Comparison of ENCODE assay signal across 15 mouse cellular contexts in genomic region chr1:179031581-179031980, GRCm38 (mm10).
"Had no signal": no experiment of that assay in that cellular context is flagged by ENCODE, and none has a peak within 500 bp of the region (broad histone marks: within the 10 kb centered on the region; RNA-seq: fewer than 3 reads in every experiment).

No protein-coding gene starts in this region.

- H3K27ac ChIP-seq: limb, embryonic 15.5 days; liver, embryonic 12.5 days; lung, embryonic 15.5 days; macrophage; midbrain, embryonic 12.5 days; neural tube, embryonic 13.5 days; stomach, embryonic 15.5 days had no signal

- ATAC-seq: liver, embryonic 12.5 days; midbrain, embryonic 16.5 days had no signal

- DNase-seq: kidney, postnatal 25 days; layer of hippocampus, adult 9-11 months; layer of hippocampus, postnatal 36 days; lung, postnatal 14 days; right cerebral cortex, postnatal 14 days; thymus, postnatal 36 days had no signal

- H3K4me3 ChIP-seq: limb, embryonic 15.5 days; liver, embryonic 12.5 days; lung, embryonic 15.5 days; megakaryocyte, embryonic 14.5 days; midbrain, embryonic 12.5 days; neural tube, embryonic 13.5 days; stomach, embryonic 15.5 days had no signal

- H3K4me2 ChIP-seq: limb, embryonic 15.5 days; liver, embryonic 12.5 days; lung, embryonic 15.5 days; midbrain, embryonic 12.5 days; neural tube, embryonic 13.5 days; stomach, embryonic 15.5 days had no signal

- H3K9ac ChIP-seq: limb, embryonic 15.5 days; liver, embryonic 12.5 days; lung, embryonic 15.5 days; midbrain, embryonic 12.5 days; neural tube, embryonic 13.5 days; stomach, embryonic 15.5 days had no signal

- H3K36me3 ChIP-seq: limb, embryonic 15.5 days; liver, embryonic 12.5 days; lung, embryonic 15.5 days; midbrain, embryonic 12.5 days; neural tube, embryonic 13.5 days; stomach, embryonic 15.5 days had no signal

- H3K9me3 ChIP-seq: limb, embryonic 15.5 days; liver, embryonic 12.5 days; lung, embryonic 15.5 days; megakaryocyte, embryonic 14.5 days; midbrain, embryonic 12.5 days; neural tube, embryonic 13.5 days; stomach, embryonic 15.5 days had no signal

- H3K27me3 ChIP-seq: limb, embryonic 15.5 days; liver, embryonic 12.5 days; lung, embryonic 15.5 days; megakaryocyte, embryonic 14.5 days; neural tube, embryonic 13.5 days; stomach, embryonic 15.5 days had no signal

- H3K4me1 ChIP-seq: limb, embryonic 15.5 days; liver, embryonic 12.5 days; lung, embryonic 15.5 days; megakaryocyte, embryonic 14.5 days; neural tube, embryonic 13.5 days; stomach, embryonic 15.5 days had no signal
